Mouse (Mus musculus): ENCODE results near the gene Slc31a1. TPM values are rescaled to one million over a fixed set of nuclear protein-coding genes. Genes with fewer than 3 reads are reported as not detected.
A peak's percentile ranks its signal among the peaks of the same experiment; 100 is the strongest.

The Slc31a1 gene
- polyA plus RNA-seq, 1 experiment from 2014 or later: 133 TPM

DNA sequence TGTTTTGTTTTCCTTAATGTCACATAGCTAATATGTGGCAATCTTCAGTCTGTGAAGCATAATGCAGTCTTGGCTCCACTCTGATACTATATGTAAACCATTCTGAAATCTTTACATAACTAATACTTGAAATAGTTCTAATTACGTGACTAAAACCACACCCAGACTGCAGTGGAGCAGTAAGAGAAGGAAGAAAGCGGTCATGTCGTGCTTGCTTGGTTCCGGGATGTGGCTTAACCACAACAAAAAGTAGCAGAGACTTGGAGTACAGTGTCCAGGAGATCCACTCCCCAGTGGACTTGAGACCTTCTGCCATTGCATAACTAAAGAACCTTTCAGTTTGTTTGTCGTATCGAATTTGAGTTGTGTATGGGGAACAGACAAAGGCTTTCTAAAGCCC, 7.1 kb downstream of the Slc31a1 start:
- peak; percentile 68 for ATAC-seq

DNA sequence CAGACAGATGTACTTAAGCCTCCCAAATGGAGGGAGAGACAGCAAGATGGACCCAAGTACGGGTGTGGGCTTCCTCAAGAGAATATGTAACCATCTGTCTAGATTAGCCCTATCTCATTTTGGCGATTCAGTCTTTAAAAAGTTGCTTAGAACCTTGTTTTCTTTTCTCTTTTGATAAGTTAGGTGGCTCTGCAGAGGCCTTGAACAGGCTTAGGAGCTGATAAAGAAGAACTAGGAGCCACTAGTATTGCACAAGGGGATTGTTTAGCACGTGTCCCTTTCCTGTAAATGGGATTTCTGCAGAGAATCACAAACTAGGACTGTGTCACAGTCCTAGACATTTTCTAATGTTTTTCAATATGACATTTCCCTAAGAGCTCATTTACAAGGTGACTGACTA, 8.6 kb downstream of the Slc31a1 start:
- Histone ChIP-seq H3K36me3 (ENCODE audit: control insufficient read depth, insufficient read depth) (no peaks in the 10 kb centered on the region), H3K9ac (ENCODE audit: low read depth, low read length) (no peak overlapping the region), H3K27ac (ENCODE audit: low read depth, low read length) (no peak overlapping the region; the same call in 1 of the 2 replicates), H3K27me3 (replicated peaks; ENCODE audit: control insufficient read depth, insufficient read depth, low read length) (no peaks in the 10 kb centered on the region), H3K9me3 (ENCODE audit: control insufficient read depth) (no peaks in the 10 kb centered on the region), H3K4me1 (replicated peaks; ENCODE audit: control insufficient read depth, insufficient read depth, low read length) (peaks cover 19% of the 10 kb centered on the region), H3K4me2 (replicated peaks; ENCODE audit: low read depth) (no peak overlapping the region), H3K4me3 (ENCODE audit: low read depth, low read length) (no peak overlapping the region)
- no peak for TF ChIP-seq CTCF (IDR thresholded peaks at IDR 0.05; ENCODE audit: low read depth)
- WGBS: 36% methylated on average over 3 of the region's 3 CpGs
- ATAC-seq: no peak

More for the DNA sequence above, 7.1 kb downstream of the Slc31a1 start:
- no peaks in the 10 kb centered on the region for H3K36me3 ChIP-seq (ENCODE audit: control insufficient read depth, insufficient read depth)
- H3K9me3 ChIP-seq (ENCODE audit: control insufficient read depth): no peaks in the 10 kb centered on the region
- WGBS: 36% methylated on average over 6 of the region's 6 CpGs
- peak overlapping the region; percentile 62 for H3K27ac ChIP-seq (ENCODE audit: low read depth, low read length)
- no peak for TF ChIP-seq CTCF (IDR thresholded peaks at IDR 0.05; ENCODE audit: low read depth)
- H3K9ac ChIP-seq (ENCODE audit: low read depth, low read length): no peak overlapping the region
- H3K27me3 ChIP-seq (replicated peaks; ENCODE audit: control insufficient read depth, insufficient read depth, low read length): no peaks in the 10 kb centered on the region
- peak overlapping the region; percentile 37; the same call in 1 of the 2 replicates for H3K4me2 ChIP-seq (replicated peaks; ENCODE audit: low read depth)
- no peak overlapping the region for H3K4me3 ChIP-seq (ENCODE audit: low read depth, low read length)
- peaks cover 14% of the 10 kb centered on the region for H3K4me1 ChIP-seq (replicated peaks; ENCODE audit: control insufficient read depth, insufficient read depth, low read length)

DNA sequence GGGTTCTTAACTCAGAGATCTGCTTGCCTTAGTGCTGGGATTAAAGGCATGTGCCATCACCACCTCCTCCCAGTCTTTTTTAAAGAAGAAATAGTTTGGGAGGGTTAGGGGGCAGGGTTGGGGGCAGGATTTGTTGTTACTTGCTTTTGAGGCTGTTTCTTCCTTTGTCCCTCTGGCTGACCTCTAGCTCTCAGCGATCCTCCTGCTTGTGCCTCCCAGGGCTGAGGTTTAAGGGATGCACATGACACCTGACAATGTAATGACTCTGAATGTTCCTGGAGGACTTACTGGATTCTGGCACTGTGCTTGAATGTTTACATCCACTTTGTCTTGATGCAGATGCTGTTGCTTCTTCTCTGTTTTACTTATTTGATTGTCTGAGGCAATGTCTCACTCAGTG, 11.9 kb downstream of the Slc31a1 start:
- Histone ChIP-seq H3K9me3 (ENCODE audit: control insufficient read depth) (no peaks in the 10 kb centered on the region), H3K4me1 (replicated peaks; ENCODE audit: control insufficient read depth, insufficient read depth, low read length) (peaks cover 17% of the 10 kb centered on the region; the same call in 1 of the 2 replicates), H3K36me3 (ENCODE audit: control insufficient read depth, insufficient read depth) (no peaks in the 10 kb centered on the region), H3K9ac (ENCODE audit: low read depth, low read length) (no peak overlapping the region), H3K27ac (ENCODE audit: low read depth, low read length) (0 out of 2 replicates have a peak overlapping the region, but pooled peaks have one; percentile 10), H3K4me2 (replicated peaks; ENCODE audit: low read depth) (no peak overlapping the region), H3K27me3 (replicated peaks; ENCODE audit: control insufficient read depth, insufficient read depth, low read length) (no peaks in the 10 kb centered on the region), H3K4me3 (ENCODE audit: low read depth, low read length) (no peak overlapping the region)
- ATAC-seq: no peak
- no peak for TF ChIP-seq CTCF (IDR thresholded peaks at IDR 0.05; ENCODE audit: low read depth)
- 34% methylated on average over 1 of the region's 1 CpGs for WGBS

DNA sequence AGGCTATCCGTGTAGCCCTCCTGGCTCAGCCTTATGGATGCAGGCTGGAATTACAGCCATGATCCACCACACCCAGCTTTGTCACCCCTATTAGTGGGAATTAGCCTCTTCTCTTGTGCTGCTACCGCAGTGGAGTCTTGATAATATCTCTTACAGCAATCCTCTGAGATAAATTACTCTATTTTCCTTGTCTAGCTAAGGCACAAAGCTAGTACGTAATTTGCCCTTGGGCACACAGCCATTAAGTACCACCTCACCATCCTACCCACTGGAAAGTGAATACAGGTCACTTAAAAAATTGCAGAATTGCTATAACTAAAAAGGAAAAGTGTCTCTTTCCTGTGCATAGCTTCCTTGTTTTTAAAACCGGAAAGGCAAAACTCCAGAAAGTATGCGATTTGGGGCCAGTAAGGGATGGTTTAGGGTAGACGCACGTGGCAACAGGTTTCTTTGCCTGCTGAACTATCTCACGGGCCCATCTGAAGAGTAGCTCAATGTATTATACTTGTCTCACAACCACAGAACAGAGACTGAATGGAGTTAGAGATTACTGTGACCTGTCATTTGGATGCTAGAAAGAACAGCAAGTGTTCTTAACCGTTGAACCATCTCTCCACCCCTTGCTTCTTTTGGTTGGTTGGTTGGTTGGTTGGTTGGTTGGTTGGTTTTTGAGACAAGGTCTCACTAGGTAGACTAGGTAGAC, 12.4 kb downstream of the Slc31a1 start:
- Histone ChIP-seq H3K36me3 (ENCODE audit: control insufficient read depth, insufficient read depth) (no peaks in the 10 kb centered on the region), H3K9ac (ENCODE audit: low read depth, low read length) (no peak overlapping the region), H3K4me3 (ENCODE audit: low read depth, low read length) (no peak overlapping the region), H3K4me1 (replicated peaks; ENCODE audit: control insufficient read depth, insufficient read depth, low read length) (peaks cover 17% of the 10 kb centered on the region; the same call in 1 of the 2 replicates), H3K27ac (ENCODE audit: low read depth, low read length) (peak overlapping the region; percentile 46), H3K9me3 (ENCODE audit: control insufficient read depth) (no peaks in the 10 kb centered on the region), H3K27me3 (replicated peaks; ENCODE audit: control insufficient read depth, insufficient read depth, low read length) (no peaks in the 10 kb centered on the region), H3K4me2 (replicated peaks; ENCODE audit: low read depth) (no peak overlapping the region)
- TF ChIP-seq CTCF (IDR thresholded peaks at IDR 0.05; ENCODE audit: low read depth): no peak
- ATAC-seq: no peak
- 73% methylated on average over 9 of the region's 9 CpGs for WGBS

DNA sequence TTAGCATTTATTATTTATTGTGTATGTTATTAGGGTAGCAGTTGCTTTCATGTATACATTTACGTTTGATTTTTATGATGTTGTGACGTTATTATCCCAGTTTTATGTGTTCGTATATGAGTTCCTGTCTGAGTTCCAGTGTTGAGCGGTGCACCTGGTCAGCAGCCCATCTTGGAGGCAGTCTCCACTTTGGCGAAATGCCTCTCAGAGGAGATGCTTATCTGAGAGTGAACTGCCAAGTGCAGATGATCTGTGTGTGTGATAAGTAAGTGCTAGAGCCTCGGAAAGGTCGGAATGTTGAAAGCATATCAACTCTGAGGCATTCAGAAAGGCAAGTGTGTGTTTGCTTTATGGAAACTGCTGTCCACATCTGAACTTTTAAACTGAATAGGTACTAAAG, 13.1 kb downstream of the Slc31a1 start:
- peak; percentile 36; the same call in 1 of the 2 replicates for ATAC-seq
- no peaks in the 10 kb centered on the region for H3K9me3 ChIP-seq (ENCODE audit: control insufficient read depth)
- no peak for TF ChIP-seq CTCF (IDR thresholded peaks at IDR 0.05; ENCODE audit: low read depth)
- H3K9ac ChIP-seq (ENCODE audit: low read depth, low read length): no peak overlapping the region
- H3K27ac ChIP-seq (ENCODE audit: low read depth, low read length): peak overlapping the region; percentile 46; the same call in 1 of the 2 replicates
- 32% methylated on average over 7 of the region's 7 CpGs for WGBS
- no peak overlapping the region for H3K4me2 ChIP-seq (replicated peaks; ENCODE audit: low read depth)
- no peaks in the 10 kb centered on the region for H3K27me3 ChIP-seq (replicated peaks; ENCODE audit: control insufficient read depth, insufficient read depth, low read length)
- peaks cover 17% of the 10 kb centered on the region; the same call in 1 of the 2 replicates for H3K4me1 ChIP-seq (replicated peaks; ENCODE audit: control insufficient read depth, insufficient read depth, low read length)
- H3K36me3 ChIP-seq (ENCODE audit: control insufficient read depth, insufficient read depth): no peaks in the 10 kb centered on the region
- H3K4me3 ChIP-seq (ENCODE audit: low read depth, low read length): no peak overlapping the region

DNA sequence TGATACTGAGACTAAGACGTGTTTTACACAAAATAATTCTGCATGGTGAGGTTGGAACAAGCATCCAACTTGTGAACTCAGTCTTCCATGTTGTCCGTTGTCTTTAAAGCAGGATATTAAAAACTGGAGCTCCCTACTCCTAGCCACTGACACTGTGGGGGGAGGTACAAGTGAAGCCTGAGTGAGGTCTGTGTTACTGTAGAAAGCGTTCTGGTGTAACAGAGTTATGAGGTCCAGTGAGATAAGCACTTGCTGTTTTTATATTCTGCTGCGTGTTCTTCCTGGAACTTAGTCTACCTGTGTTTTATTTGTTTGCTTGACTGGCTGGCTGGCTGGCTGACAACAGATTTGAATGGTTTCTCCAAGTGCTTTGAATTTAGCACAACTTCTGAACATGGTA, 13.8 kb downstream of the Slc31a1 start:
- WGBS: 50% methylated on average over 4 of the region's 4 CpGs
- peaks cover 11% of the 10 kb centered on the region; the same call in 1 of the 2 replicates for H3K4me1 ChIP-seq (replicated peaks; ENCODE audit: control insufficient read depth, insufficient read depth, low read length)
- H3K9me3 ChIP-seq (ENCODE audit: control insufficient read depth): no peaks in the 10 kb centered on the region
- ATAC-seq: no peak
- no peaks in the 10 kb centered on the region for H3K36me3 ChIP-seq (ENCODE audit: control insufficient read depth, insufficient read depth)
- TF ChIP-seq CTCF (IDR thresholded peaks at IDR 0.05; ENCODE audit: low read depth): no peak
- no peaks in the 10 kb centered on the region for H3K27me3 ChIP-seq (replicated peaks; ENCODE audit: control insufficient read depth, insufficient read depth, low read length)
- no peak overlapping the region for H3K9ac ChIP-seq (ENCODE audit: low read depth, low read length)
- no peak overlapping the region for H3K4me3 ChIP-seq (ENCODE audit: low read depth, low read length)
- H3K27ac ChIP-seq (ENCODE audit: low read depth, low read length): peak overlapping the region; percentile 60
- H3K4me2 ChIP-seq (replicated peaks; ENCODE audit: low read depth): peak overlapping the region; percentile 35
